Mouse (Mus musculus): ENCODE results near the gene Trp53. TPM values are rescaled to one million over a fixed set of nuclear protein-coding genes. Genes with fewer than 3 reads are reported as not detected.

The Trp53 gene
- polyA plus RNA-seq, 1 experiment from 2014 or later: 111 TPM

DNA sequence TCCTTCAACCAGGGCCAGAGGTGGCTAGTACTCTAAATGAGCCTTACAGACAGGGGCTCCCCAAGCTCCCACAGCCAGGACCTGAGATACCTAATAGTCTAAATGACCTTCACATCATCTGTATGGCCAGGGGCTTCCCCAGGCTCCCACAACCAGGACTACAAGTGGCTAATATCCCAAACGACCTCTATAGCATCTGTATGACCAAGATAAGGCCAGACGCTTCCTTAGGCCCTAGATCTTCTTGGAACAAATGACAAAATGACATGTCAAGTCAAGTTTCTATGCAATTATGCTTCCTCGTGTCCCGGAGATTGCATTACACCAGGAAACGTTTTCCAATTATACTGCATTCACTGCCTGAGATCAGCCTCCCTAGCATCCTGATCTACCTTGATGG is 3.9 kb upstream of the Trp53 start:
- Histone ChIP-seq H3K9me3 (ENCODE audit: control insufficient read depth, low read length) (no peaks in the 10 kb centered on the region), H3K36me3 (ENCODE audit: control insufficient read depth, insufficient read depth, low read length) (peaks cover 28% of the 10 kb centered on the region; the same call in 1 of the 2 replicates), H3K27ac (replicated peaks; ENCODE audit: low read depth, low read length) (no peak overlapping the region), H3K4me3 (ENCODE audit: low read depth, low read length) (no peak overlapping the region), H3K9ac (ENCODE audit: low read depth, low read length) (peak overlapping the region; percentile 34; the same call in 1 of the 2 replicates), H3K27me3 (replicated peaks; ENCODE audit: control insufficient read depth, insufficient read depth, low read length) (no peaks in the 10 kb centered on the region), H3K4me2 (ENCODE audit: low read depth, low read length) (no peak overlapping the region), H3K4me1 (ENCODE audit: control insufficient read depth, insufficient read depth, low read length) (peaks cover 17% of the 10 kb centered on the region)
- DNase-seq (ENCODE audit: low spot score): no peak
- 66% methylated on average over 5 of the region's 5 CpGs for WGBS
- no peak for ATAC-seq (ENCODE audit: low read depth)

DNA sequence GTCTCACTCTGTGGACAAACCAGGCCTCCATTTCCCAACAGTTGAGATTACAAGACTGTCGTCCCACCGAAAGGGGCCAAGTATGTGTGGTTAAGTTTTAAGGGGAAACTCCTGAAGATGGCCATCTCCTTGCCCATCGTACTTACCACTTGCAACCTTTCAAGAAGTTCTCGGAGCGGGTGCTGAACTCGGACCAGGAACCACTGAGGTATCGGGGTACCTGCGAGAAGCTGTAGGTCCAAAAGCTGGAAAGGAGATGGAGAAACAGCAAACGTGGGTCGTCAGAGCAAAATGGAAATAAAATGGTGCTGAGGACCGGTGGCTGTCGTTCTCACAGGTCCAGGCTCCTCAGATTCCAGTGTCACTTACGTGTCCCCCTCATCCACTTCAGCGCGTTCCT is 1.9 kb upstream of the Trp53 start:
- no peaks in the 10 kb centered on the region for H3K27me3 ChIP-seq (replicated peaks; ENCODE audit: control insufficient read depth, insufficient read depth, low read length)
- ATAC-seq (ENCODE audit: low read depth) (no peak), DNase-seq (ENCODE audit: low spot score) (no peak)
- H3K4me2 ChIP-seq (ENCODE audit: low read depth, low read length): peak overlapping the region; percentile 69
- H3K36me3 ChIP-seq (ENCODE audit: control insufficient read depth, insufficient read depth, low read length): peaks cover 20% of the 10 kb centered on the region; the same call in 1 of the 2 replicates
- peak overlapping the region; percentile 75; the same call in 1 of the 2 replicates for H3K27ac ChIP-seq (replicated peaks; ENCODE audit: low read depth, low read length)
- H3K9ac ChIP-seq (ENCODE audit: low read depth, low read length): peak overlapping the region; percentile 86
- peaks cover 22% of the 10 kb centered on the region for H3K4me1 ChIP-seq (ENCODE audit: control insufficient read depth, insufficient read depth, low read length)
- WGBS: 11% methylated on average over 14 of the region's 15 CpGs
- no peaks in the 10 kb centered on the region for H3K9me3 ChIP-seq (ENCODE audit: control insufficient read depth, low read length)
- H3K4me3 ChIP-seq (ENCODE audit: low read depth, low read length): peak overlapping the region; percentile 73

DNA sequence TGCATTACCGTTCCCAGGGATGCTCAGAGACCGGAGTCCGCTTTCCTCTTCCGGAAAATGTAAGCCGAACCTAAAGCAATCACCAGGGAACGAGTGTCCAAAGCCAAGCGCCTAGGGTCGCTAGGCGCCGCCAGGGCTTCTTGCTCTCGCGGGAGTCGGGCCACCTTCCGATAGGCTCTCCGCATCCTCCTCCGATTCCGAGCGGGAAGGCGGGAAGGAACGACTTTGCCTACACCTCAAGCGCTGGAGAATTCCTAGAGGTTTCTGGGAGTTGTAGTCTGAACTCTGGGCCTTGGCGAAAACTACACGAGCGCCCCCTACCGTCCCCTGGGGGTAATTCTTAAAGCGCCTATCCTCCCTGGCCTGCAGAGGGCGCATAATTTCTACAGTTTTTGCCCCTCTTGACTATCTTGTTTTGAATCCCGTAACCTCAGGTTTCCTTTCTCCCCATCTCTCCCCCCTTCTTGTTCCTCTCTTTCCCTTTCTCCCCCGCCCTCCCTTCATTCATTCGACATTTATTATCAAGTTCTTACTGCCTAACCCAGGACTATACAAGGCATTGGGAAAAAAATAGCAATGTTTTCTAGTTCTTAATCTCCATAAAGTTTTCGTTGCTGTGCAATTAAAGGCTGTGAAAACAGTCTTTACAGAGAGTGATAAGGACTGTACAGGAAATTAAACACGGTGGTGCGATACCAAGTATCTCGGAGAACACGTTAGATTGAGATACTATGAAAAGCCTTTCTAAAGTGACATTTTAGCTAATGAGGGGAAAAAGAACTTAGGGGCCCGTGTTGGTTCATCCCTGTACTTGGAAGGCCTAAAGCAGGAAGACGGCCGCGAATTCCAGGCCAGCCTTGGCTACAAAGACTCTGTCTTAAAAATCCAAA is 786 bp upstream of the Trp53 start:
- Histone ChIP-seq H3K9ac (ENCODE audit: low read depth, low read length) (peak overlapping the region; percentile 86), H3K4me1 (ENCODE audit: control insufficient read depth, insufficient read depth, low read length) (peaks cover 22% of the 10 kb centered on the region), H3K4me3 (ENCODE audit: low read depth, low read length) (peak overlapping the region; percentile 73), H3K36me3 (ENCODE audit: control insufficient read depth, insufficient read depth, low read length) (peaks cover 20% of the 10 kb centered on the region; the same call in 1 of the 2 replicates), H3K27ac (replicated peaks; ENCODE audit: low read depth, low read length) (peak overlapping the region; percentile 97), H3K4me2 (ENCODE audit: low read depth, low read length) (peak overlapping the region; percentile 69), H3K27me3 (replicated peaks; ENCODE audit: control insufficient read depth, insufficient read depth, low read length) (no peaks in the 10 kb centered on the region), H3K9me3 (ENCODE audit: control insufficient read depth, low read length) (no peaks in the 10 kb centered on the region)
- WGBS: 2% methylated on average over 38 of the region's 39 CpGs
- DNase-seq (ENCODE audit: low spot score) (peak; percentile 99), ATAC-seq (ENCODE audit: low read depth) (peak; percentile 95)

DNA sequence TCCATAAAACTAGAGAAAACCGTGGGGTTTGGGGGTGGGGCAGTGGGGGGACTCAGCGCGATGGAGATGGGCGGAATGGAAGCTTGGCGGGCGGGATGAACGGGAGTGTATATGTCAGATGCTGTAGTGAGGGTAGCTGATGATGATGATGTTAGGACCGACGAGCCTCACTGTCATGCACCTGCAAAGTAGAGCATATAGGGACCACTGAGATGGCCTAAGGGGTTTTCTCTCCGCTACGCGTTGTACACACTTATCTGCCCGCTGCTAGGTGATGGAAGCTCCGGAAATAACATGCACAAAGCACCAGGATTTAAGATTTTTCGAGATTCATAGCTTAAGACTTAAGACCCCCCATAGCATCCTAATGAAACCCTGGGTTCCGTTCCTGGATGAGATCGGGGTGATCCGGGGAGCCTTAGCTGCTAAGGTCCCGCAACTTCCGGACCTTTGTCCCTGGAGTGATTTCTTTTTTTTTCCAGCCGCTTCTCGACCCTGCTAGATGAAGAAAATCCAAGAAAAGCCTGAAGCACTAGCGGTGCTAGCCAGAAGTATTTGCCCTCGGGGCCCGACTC is 500 bp downstream of the Trp53 start:
- no peaks in the 10 kb centered on the region for H3K9me3 ChIP-seq (ENCODE audit: control insufficient read depth, low read length)
- peak overlapping the region; percentile 84 for H3K9ac ChIP-seq (ENCODE audit: low read depth, low read length)
- peak overlapping the region; percentile 69 for H3K4me2 ChIP-seq (ENCODE audit: low read depth, low read length)
- H3K4me3 ChIP-seq (ENCODE audit: low read depth, low read length): peak overlapping the region; percentile 73
- peaks cover 14% of the 10 kb centered on the region; the same call in 1 of the 2 replicates for H3K36me3 ChIP-seq (ENCODE audit: control insufficient read depth, insufficient read depth, low read length)
- peak overlapping the region; percentile 97 for H3K27ac ChIP-seq (replicated peaks; ENCODE audit: low read depth, low read length)
- peaks cover 22% of the 10 kb centered on the region for H3K4me1 ChIP-seq (ENCODE audit: control insufficient read depth, insufficient read depth, low read length)
- no peaks in the 10 kb centered on the region for H3K27me3 ChIP-seq (replicated peaks; ENCODE audit: control insufficient read depth, insufficient read depth, low read length)
- ATAC-seq (ENCODE audit: low read depth) (no peak), DNase-seq (ENCODE audit: low spot score) (no peak)
- under 1% methylated on average over 25 of the region's 25 CpGs for WGBS

DNA sequence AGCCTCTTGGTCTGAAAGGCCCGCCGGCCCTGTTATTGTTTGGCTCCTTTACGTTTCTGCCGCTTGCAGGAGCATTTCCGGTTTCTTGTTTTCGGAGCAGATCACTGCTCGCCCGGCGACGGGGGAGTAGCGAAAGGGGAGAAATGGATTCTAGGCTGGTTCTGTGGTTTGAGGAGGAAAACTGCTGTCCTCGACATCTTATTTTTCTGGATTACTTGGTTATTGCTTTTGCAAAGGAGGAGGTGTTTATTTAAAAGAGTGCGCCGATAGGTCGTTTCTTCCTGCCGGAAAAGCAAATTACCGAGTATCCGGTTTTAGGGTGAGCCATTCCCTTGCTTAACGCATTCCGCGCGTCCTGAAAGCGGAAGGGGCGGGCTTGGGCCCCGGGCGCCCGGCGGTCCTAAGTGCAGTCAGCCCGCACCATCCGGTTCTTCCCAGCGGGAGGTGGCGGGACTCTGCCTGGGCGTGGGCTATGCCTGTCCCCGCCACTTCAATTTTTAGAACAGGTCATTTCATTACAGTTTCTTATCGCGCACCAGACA is 1.1 kb downstream of the Trp53 start:
- Histone ChIP-seq H3K27me3 (replicated peaks; ENCODE audit: control insufficient read depth, insufficient read depth, low read length) (no peaks in the 10 kb centered on the region), H3K36me3 (ENCODE audit: control insufficient read depth, insufficient read depth, low read length) (peaks cover 14% of the 10 kb centered on the region; the same call in 1 of the 2 replicates), H3K4me2 (ENCODE audit: low read depth, low read length) (peak overlapping the region; percentile 69), H3K4me1 (ENCODE audit: control insufficient read depth, insufficient read depth, low read length) (peaks cover 22% of the 10 kb centered on the region), H3K27ac (replicated peaks; ENCODE audit: low read depth, low read length) (peak overlapping the region; percentile 97), H3K4me3 (ENCODE audit: low read depth, low read length) (peak overlapping the region; percentile 73), H3K9ac (ENCODE audit: low read depth, low read length) (peak overlapping the region; percentile 84), H3K9me3 (ENCODE audit: control insufficient read depth, low read length) (no peaks in the 10 kb centered on the region)
- ATAC-seq (ENCODE audit: low read depth) (peak; percentile 85), DNase-seq (ENCODE audit: low spot score) (peak; percentile 98)
- under 1% methylated on average over 36 of the region's 36 CpGs for WGBS

DNA sequence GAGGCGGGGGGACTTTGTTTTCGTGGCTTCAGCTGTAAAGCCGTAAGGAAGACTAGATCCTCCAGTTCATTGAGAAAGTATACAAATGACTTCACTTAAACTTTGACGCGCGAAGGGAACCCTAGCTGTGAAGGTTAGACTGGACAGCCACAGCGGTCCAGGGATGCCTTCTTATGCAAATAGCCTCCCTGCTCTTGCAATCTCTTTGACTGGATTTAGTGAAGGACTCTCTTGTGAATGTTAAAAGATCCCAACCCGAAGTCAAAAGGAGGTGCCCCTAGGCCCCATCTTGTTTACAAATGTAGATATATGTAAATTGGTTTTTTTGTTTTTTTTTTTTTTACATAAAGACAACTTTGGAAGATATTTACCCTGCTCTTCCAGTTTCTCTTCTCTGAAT is 1.7 kb downstream of the Trp53 start:
- Histone ChIP-seq H3K27ac (replicated peaks; ENCODE audit: low read depth, low read length) (peak overlapping the region; percentile 97), H3K9ac (ENCODE audit: low read depth, low read length) (peak overlapping the region; percentile 84), H3K36me3 (ENCODE audit: control insufficient read depth, insufficient read depth, low read length) (peaks cover 15% of the 10 kb centered on the region), H3K4me1 (ENCODE audit: control insufficient read depth, insufficient read depth, low read length) (peaks cover 21% of the 10 kb centered on the region), H3K27me3 (replicated peaks; ENCODE audit: control insufficient read depth, insufficient read depth, low read length) (no peaks in the 10 kb centered on the region), H3K4me2 (ENCODE audit: low read depth, low read length) (peak overlapping the region; percentile 69), H3K9me3 (ENCODE audit: control insufficient read depth, low read length) (no peaks in the 10 kb centered on the region), H3K4me3 (ENCODE audit: low read depth, low read length) (peak overlapping the region; percentile 73)
- under 1% methylated on average over 8 of the region's 8 CpGs for WGBS
- DNase-seq (ENCODE audit: low spot score) (no peak), ATAC-seq (ENCODE audit: low read depth) (no peak)

DNA sequence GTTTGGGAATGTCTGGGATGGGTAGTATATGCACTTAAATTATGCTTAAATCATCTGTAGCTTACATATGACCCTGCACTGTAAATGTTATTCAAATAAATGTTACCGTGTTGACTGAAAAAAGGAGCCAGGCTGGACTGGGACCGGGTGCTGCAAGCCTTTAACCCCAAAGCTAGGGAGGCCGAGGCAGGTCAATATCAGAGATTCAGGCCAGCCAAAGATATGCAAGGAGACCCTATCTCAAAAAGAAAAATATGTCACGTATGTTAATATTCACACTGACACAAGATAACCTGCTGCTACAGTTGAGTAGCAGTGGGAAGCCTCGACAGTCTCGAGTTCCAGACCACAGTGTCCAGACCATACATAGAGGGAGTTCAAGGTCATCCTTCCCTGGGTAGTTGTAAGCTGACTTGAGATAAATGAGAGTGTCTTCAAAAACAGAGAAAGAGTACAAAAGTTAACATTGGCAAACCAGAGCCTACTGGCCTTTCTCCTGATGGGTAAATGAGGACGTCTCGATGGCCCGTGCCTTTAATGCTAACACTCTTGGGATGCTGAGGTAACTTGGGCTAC is 2.2 kb downstream of the Trp53 start:
- Histone ChIP-seq H3K9me3 (ENCODE audit: control insufficient read depth, low read length) (no peaks in the 10 kb centered on the region), H3K27me3 (replicated peaks; ENCODE audit: control insufficient read depth, insufficient read depth, low read length) (no peaks in the 10 kb centered on the region), H3K4me1 (ENCODE audit: control insufficient read depth, insufficient read depth, low read length) (peaks cover 16% of the 10 kb centered on the region), H3K4me2 (ENCODE audit: low read depth, low read length) (peak overlapping the region; percentile 69), H3K4me3 (ENCODE audit: low read depth, low read length) (peak overlapping the region; percentile 73), H3K36me3 (ENCODE audit: control insufficient read depth, insufficient read depth, low read length) (peaks cover 15% of the 10 kb centered on the region), H3K27ac (replicated peaks; ENCODE audit: low read depth, low read length) (peak overlapping the region; percentile 97; the same call in 1 of the 2 replicates), H3K9ac (ENCODE audit: low read depth, low read length) (peak overlapping the region; percentile 84)
- DNase-seq (ENCODE audit: low spot score) (no peak), ATAC-seq (ENCODE audit: low read depth) (no peak)
- WGBS: 62% methylated on average over 9 of the region's 9 CpGs

DNA sequence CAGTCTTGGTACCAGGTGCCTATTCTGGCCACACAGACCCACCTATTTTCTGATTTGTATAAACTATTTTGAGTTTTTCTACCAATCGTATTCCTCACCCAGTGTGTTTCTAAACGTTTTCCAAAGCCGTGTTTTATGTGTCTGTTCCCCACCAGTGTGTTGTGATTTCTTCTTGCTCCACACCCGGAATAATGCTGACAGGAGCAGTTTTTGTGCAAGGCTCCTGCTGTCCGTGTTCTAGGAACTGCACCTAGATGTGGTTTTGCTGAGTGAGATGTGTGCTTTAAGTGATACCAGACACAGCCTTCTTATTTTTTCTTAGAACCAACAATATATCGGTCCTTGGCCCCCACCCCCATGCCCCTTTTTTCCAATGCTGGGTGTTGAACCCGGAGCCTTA is 3.8 kb downstream of the Trp53 start:
- H3K9ac ChIP-seq (ENCODE audit: low read depth, low read length): no peak overlapping the region
- H3K4me1 ChIP-seq (ENCODE audit: control insufficient read depth, insufficient read depth, low read length): peaks cover 4% of the 10 kb centered on the region; the same call in 1 of the 2 replicates
- DNase-seq (ENCODE audit: low spot score) (no peak), ATAC-seq (ENCODE audit: low read depth) (no peak)
- no peak overlapping the region for H3K27ac ChIP-seq (replicated peaks; ENCODE audit: low read depth, low read length)
- H3K9me3 ChIP-seq (ENCODE audit: control insufficient read depth, low read length): no peaks in the 10 kb centered on the region
- no peak overlapping the region for H3K4me2 ChIP-seq (ENCODE audit: low read depth, low read length)
- H3K27me3 ChIP-seq (replicated peaks; ENCODE audit: control insufficient read depth, insufficient read depth, low read length): no peaks in the 10 kb centered on the region
- H3K36me3 ChIP-seq (ENCODE audit: control insufficient read depth, insufficient read depth, low read length): peaks cover 31% of the 10 kb centered on the region
- WGBS: 81% methylated on average over 7 of the region's 7 CpGs
- no peak overlapping the region for H3K4me3 ChIP-seq (ENCODE audit: low read depth, low read length)
